Mouse (Mus musculus): Measurements from ENCODE around the gene Jund. TPM values are rescaled to one million over a fixed set of nuclear protein-coding genes. Genes with fewer than 3 reads are reported as not detected.

Jund gene
- 10 to 100 TPM; 41.6 to 68.4 TPM for total RNA-seq (2021)
- long read RNA-seq, experiment 1, transcript Jund-201 (1 exons, 1,668 nt) = major isoform, 180 of 180 reads
- long read RNA-seq, experiment 1, partial matches to known transcripts = 0 of 180 reads
- long read RNA-seq, experiment 1, other reads (novel, unspliced or antisense) = 0 of 180 reads
- long read RNA-seq, experiment 2, transcript Jund-201 (1 exons, 1,668 nt) = major isoform, 183 of 183 reads
- long read RNA-seq, experiment 2, partial matches to known transcripts = 0 of 183 reads
- long read RNA-seq, experiment 2, other reads (novel, unspliced or antisense) = 0 of 183 reads

GRCm38 (mm10) chr8:70698310-70699109 is at the start of gene Jund:
Gene Jund (plus strand): TSS chr8:70698949.
- peak; percentile 99 for DNase-seq (ENCODE audit: low spot score)

- peak; percentile 56 for DNase-seq (ENCODE audit: low spot score)
Observed at GRCm38 (mm10) chr8:70649324-70649723, 49.4 kb upstream of the Jund start.

GRCm38 (mm10) chr8:70650351-70650750 is 48.4 kb upstream of the Jund start:
- no peak for DNase-seq (ENCODE audit: low spot score)

- peak; percentile 64 for DNase-seq (ENCODE audit: low spot score)
Observed at GRCm38 (mm10) chr8:70653226-70653625, 45.5 kb upstream of the Jund start.

GRCm38 (mm10) chr8:70654121-70654520 is 44.6 kb upstream of the Jund start:
- DNase-seq (ENCODE audit: low spot score) = no peak

GRCm38 (mm10) chr8:70655469-70655868 is 43.3 kb upstream of the Jund start:
- DNase-seq (ENCODE audit: low spot score) = no peak

GRCm38 (mm10) chr8:70656193-70656790 is 42.5 kb upstream of the Jund start:
- DNase-seq (ENCODE audit: low spot score) = no peak

GRCm38 (mm10) chr8:70657214-70657613 is 41.5 kb upstream of the Jund start:
- DNase-seq (ENCODE audit: low spot score) = no peak

- no peak for DNase-seq (ENCODE audit: low spot score)
Observed at GRCm38 (mm10) chr8:70657739-70658138, 41.0 kb upstream of the Jund start.

- DNase-seq (ENCODE audit: low spot score) = no peak
Observed at GRCm38 (mm10) chr8:70658897-70659603, 39.7 kb upstream of the Jund start.

- DNase-seq (ENCODE audit: low spot score) = peak; percentile 89
Observed at GRCm38 (mm10) chr8:70659604-70660272, 39.0 kb upstream of the Jund start.

GRCm38 (mm10) chr8:70660273-70660725 is 38.5 kb upstream of the Jund start, which contains the start of gene Pgpep1:
Gene Pgpep1 (minus strand): TSS chr8:70660388.
- DNase-seq (ENCODE audit: low spot score) = no peak

GRCm38 (mm10) chr8:70663691-70664090 is 35.1 kb upstream of the Jund start:
- DNase-seq (ENCODE audit: low spot score) = no peak

GRCm38 (mm10) chr8:70664631-70665030 is 34.1 kb upstream of the Jund start:
- no peak for DNase-seq (ENCODE audit: low spot score)

- no peak for DNase-seq (ENCODE audit: low spot score)
Observed at GRCm38 (mm10) chr8:70665599-70665998, 33.1 kb upstream of the Jund start.

GRCm38 (mm10) chr8:70667071-70667470 is 31.7 kb upstream of the Jund start:
- peak; percentile 86 for DNase-seq (ENCODE audit: low spot score)

GRCm38 (mm10) chr8:70671615-70672324 is 27.0 kb upstream of the Jund start:
- DNase-seq (ENCODE audit: low spot score) = peak; percentile 79

GRCm38 (mm10) chr8:70672325-70673078 is 26.2 kb upstream of the Jund start:
- DNase-seq (ENCODE audit: low spot score) = no peak

- DNase-seq (ENCODE audit: low spot score) = peak; percentile 98
Observed at GRCm38 (mm10) chr8:70673079-70673856, 25.5 kb upstream of the Jund start, which contains the start of gene Lsm4. Gene Lsm4 (plus strand): TSS chr8:70673248.

Measured in gastrocnemius, adult 18-20 months (tissue).